Mouse (Mus musculus) adipose tissue, adult 10 weeks (tissue): ENCODE measurements around the gene Bap1. TPM values are rescaled to one million over a fixed set of nuclear protein-coding genes. Genes with fewer than 3 reads are reported as not detected.

ENCODE experiments used
- polyA plus RNA-seq: library from polyadenylated mRNA; stranded (reverse); fragments of 350-450 nt; fragmentation: Illumina TruSeq; extraction: RNeasy Lipid Tissue Mini Kit (QIAGEN cat#74804); gene quantifications from one replicate; pipeline ENCODE4 v1.2.3, GENCODE M21; 2014; ENCODE audit warnings: low read depth, low replicate concordance

The Bap1 gene
- 37.2 TPM for polyA plus RNA-seq

DNA sequence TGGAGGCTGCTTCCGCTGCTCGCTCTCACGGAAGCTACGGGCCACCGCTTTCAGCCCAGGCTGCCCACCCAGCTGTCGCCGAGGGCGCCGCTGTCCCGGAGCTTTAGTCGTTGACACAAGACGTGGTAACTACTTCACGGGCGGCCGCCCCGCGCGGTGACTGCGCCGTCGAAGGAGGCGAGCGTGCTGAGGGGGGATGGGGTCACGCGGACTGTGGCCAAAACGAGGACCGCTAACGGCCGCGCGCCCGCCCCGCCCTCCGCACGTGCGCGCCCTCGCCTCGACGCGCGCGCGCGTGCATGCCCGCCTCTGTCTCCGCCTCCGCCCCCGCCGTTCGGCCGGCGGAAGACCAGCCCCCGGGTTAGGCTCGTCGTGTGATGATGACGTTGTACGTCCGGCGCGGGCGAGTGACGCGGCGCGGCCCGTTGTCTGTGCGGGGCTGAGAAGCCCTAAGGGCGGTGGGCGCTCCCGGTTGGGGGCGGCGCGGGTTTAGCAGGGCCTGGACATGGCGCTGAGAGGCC, at the start of gene Bap1, which contains the start of gene Phf7:
Gene Bap1 (plus strand): TSS at position 367 of the 521 bp plus-strand sequence.
Gene Phf7 (minus strand): TSS at position 234 of the 521 bp plus-strand sequence.

DNA sequence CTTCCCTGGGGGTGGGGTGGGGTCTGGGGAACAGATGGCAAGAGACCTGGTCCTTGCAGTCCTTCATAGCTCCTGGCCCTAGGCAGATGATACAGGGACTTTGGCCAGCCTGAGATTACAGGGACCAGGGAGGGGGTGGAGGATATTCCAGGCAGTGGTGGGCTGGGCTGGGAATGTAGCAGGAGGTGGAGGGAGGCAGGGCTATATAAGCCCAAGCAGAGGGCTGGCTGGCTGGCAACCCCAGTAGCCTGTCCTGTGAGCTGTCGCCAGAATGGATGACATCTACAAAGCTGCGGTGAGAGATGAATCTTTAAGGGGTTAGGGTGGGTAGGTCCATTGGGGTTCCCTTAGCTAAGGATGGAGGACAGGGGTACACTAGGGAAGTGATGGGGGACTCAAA, 43.2 kb upstream of the Bap1 start, which contains the start of gene Tnnc1:
Gene Tnnc1 (plus strand): TSS at position 229 of the 400 bp plus-strand sequence.

DNA sequence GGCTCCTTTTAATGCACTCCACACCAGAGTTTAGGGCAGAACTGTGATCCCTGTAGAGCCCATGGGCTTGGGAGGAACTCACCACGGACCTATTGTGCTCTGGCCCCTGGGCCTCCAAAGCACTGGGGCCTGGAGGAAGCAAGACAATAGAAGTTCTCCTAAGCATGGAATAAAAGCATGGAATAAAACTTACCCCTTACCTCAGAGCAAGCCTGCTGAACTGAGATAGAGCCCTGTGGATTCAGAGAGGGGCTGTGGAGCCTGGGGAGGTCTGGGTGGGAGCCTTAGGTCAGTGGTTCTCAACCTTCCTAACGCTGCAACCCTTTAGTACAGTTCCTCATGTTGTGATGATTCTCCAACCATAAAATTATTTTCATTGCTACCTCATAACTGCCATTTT, 34.4 kb upstream of the Bap1 start, which contains the start of gene Nisch:
Gene Nisch (minus strand): TSS at position 101 of the 400 bp plus-strand sequence.

DNA sequence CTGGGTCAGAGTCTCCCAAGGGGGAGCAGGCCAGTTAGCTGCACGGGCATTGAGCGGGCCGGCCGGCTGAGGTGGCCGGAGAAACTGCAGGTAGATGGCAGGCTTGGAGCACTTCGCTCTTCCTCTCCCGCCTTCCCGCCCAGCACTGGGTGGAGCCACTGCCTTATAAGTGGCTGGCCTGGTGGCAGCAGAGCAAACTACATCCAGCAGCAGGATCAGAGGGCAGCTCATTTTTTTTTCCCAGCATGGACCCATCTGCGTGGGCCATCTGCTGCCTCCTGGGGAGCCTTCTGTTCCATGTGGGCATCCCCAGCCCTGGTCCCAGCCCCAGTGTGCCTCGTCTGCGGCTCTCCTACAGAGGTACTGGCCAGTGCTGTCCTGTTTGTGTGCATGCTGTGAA, 33.6 kb upstream of the Bap1 start, which contains the start of gene Sema3g:
Gene Sema3g (plus strand): TSS at position 195 of the 400 bp plus-strand sequence.

Other genes starting within 250 kb of the Bap1 start
- gene Spcs1, start 249.8 kb upstream of the Bap1 start, polyA plus RNA-seq: 318 TPM
- 18.0 TPM for gene Pbrm1, start 232.3 kb upstream of the Bap1 start, polyA plus RNA-seq
- gene Gnl3, start 232.3 kb upstream of the Bap1 start, polyA plus RNA-seq: 43.5 TPM
- gene Smim4, start 122.5 kb upstream of the Bap1 start, polyA plus RNA-seq: 34.3 TPM
- gene Nt5dc2, start 120.4 kb upstream of the Bap1 start, polyA plus RNA-seq: 25.1 TPM
- gene Stab1, start 82.8 kb upstream of the Bap1 start, polyA plus RNA-seq: 47.2 TPM
- gene Tnnc1, start 43.1 kb upstream of the Bap1 start, polyA plus RNA-seq: 1.4 TPM
- gene Nisch, start 34.5 kb upstream of the Bap1 start, polyA plus RNA-seq: 268 TPM
- 16.2 TPM for gene Sema3g, start 33.6 kb upstream of the Bap1 start, polyA plus RNA-seq
- 38.3 TPM for gene Phf7, start 133 bp upstream of the Bap1 start, polyA plus RNA-seq
- gene Dnah1, start 72.4 kb downstream of the Bap1 start, polyA plus RNA-seq: 2.5 TPM
- gene Capn7, start 85.2 kb downstream of the Bap1 start, polyA plus RNA-seq: 37.8 TPM
- 34.4 TPM for gene Sh3bp5, start 184.6 kb downstream of the Bap1 start, polyA plus RNA-seq
- gene Eaf1, start 242.9 kb downstream of the Bap1 start, polyA plus RNA-seq: 25.4 TPM
- 22.3 TPM for gene Mettl6, start 243.6 kb downstream of the Bap1 start, polyA plus RNA-seq